Mouse (Mus musculus): ENCODE results near the gene Tbx2. TPM values are rescaled to one million over a fixed set of nuclear protein-coding genes. Genes with fewer than 3 reads are reported as not detected.

Tbx2 gene
- total and polyA plus RNA-seq, 3 experiments, result 0.01 TPM; not detected in 2

- peaks cover 0 to 2% of the 10 kb centered on the region in 2 experiments; a peak in 1 of 4 replicates for H3K27me3 ChIP-seq (ENCODE audit: control insufficient read depth in 1 of 2, insufficient read depth in 2 of 2, low read length in 2 of 2)
- DNase-seq (ENCODE audit: low read depth, low spot score), result no peak
- no peak overlapping the region for H3K4me3 ChIP-seq (ENCODE audit: control insufficient read depth in 1 of 2, insufficient read depth in 1 of 2, low read depth in 2 of 2, low read length in 2 of 2)
- no peaks in the 10 kb centered on the region for H3K36me3 ChIP-seq (ENCODE audit: control insufficient read depth in 1 of 2, insufficient read depth in 2 of 2, low read length in 2 of 2)
- H3K27ac ChIP-seq (ENCODE audit: control insufficient read depth, low read depth, low read length), result no peak overlapping the region
- TF ChIP-seq HCFC1 (IDR thresholded peaks at IDR 0.05; ENCODE audit: low read depth, low read length), result no peak
- TF ChIP-seq RAD21 (IDR thresholded peaks at IDR 0.05; ENCODE audit: low read depth, low read length), result no peak
- no peak for TF ChIP-seq ZMIZ1 (IDR thresholded peaks at IDR 0.05; ENCODE audit: low read depth, low read length)
- no peak for TF ChIP-seq EP300 (IDR thresholded peaks at IDR 0.05; ENCODE audit: low read depth in 1 of 2, low read length in 2 of 2)
- no peak for TF ChIP-seq NRF1 (IDR thresholded peaks at IDR 0.05; ENCODE audit: insufficient read depth, low read depth, low read length, poor library complexity, severe bottlenecking)
- no peak for TF ChIP-seq USF1 (IDR thresholded peaks at IDR 0.05; ENCODE audit: low read depth, low read length)
- TF ChIP-seq E2F4 (IDR thresholded peaks at IDR 0.05; ENCODE audit: borderline replicate concordance, low read depth, low read length), result no peak
- no peak for TF ChIP-seq POLR2A (IDR thresholded peaks at IDR 0.05; ENCODE audit: control insufficient read depth in 1 of 2, insufficient read depth in 1 of 2, low read depth in 1 of 2, low read length in 2 of 2, poor library complexity in 1 of 2)
- no peak for TF ChIP-seq TCF12 (IDR thresholded peaks at IDR 0.05; ENCODE audit: low read depth, low read length)
- no peak for TF ChIP-seq ELF1 (IDR thresholded peaks at IDR 0.05; ENCODE audit: low read depth, low read length)
- no peak for TF ChIP-seq MAX (IDR thresholded peaks at IDR 0.05; ENCODE audit: low read length)
- no peak for TF ChIP-seq SMC3 (IDR thresholded peaks at IDR 0.05; ENCODE audit: low read depth, low read length)
- TF ChIP-seq MYC (IDR thresholded peaks at IDR 0.05; ENCODE audit: low read depth, low read length), result no peak
- no peak for TF ChIP-seq MEF2A (IDR thresholded peaks at IDR 0.05; ENCODE audit: extremely low read depth, insufficient replicate concordance, low read depth, low read length, poor library complexity, severe bottlenecking)
- TF ChIP-seq GATA1 (IDR thresholded peaks at IDR 0.05; ENCODE audit: low read depth, low read length), result no peak
- no peak for TF ChIP-seq CHD2 (IDR thresholded peaks at IDR 0.05; ENCODE audit: low read length)
- TF ChIP-seq BHLHE40 (IDR thresholded peaks at IDR 0.05; ENCODE audit: borderline replicate concordance, low read depth, low read length), result no peak
- no peak for TF ChIP-seq SIN3A (IDR thresholded peaks at IDR 0.05; ENCODE audit: low read length)
- no peak for TF ChIP-seq NELFE (IDR thresholded peaks at IDR 0.05; ENCODE audit: low read depth, low read length)
- no peaks in the 10 kb centered on the region for H3K79me2 ChIP-seq (ENCODE audit: control insufficient read depth, insufficient read depth, low read length, poor library complexity)
- H3K9me3 ChIP-seq (replicated peaks; ENCODE audit: insufficient read depth, low read length), result no peaks in the 10 kb centered on the region
- no peak overlapping the region for H3K9ac ChIP-seq (ENCODE audit: control insufficient read depth, low read depth, low read length, poor library complexity, severe bottlenecking)
- peaks cover 2% of the 10 kb centered on the region in 2 experiments; a peak in 2 of 4 replicates for H3K4me1 ChIP-seq (ENCODE audit: control insufficient read depth in 1 of 2, insufficient read depth in 2 of 2, low read length in 2 of 2)
Observed at GRCm38 (mm10) chr11:85887273-85887672, 54.9 kb downstream of the Tbx2 start.

DNA sequence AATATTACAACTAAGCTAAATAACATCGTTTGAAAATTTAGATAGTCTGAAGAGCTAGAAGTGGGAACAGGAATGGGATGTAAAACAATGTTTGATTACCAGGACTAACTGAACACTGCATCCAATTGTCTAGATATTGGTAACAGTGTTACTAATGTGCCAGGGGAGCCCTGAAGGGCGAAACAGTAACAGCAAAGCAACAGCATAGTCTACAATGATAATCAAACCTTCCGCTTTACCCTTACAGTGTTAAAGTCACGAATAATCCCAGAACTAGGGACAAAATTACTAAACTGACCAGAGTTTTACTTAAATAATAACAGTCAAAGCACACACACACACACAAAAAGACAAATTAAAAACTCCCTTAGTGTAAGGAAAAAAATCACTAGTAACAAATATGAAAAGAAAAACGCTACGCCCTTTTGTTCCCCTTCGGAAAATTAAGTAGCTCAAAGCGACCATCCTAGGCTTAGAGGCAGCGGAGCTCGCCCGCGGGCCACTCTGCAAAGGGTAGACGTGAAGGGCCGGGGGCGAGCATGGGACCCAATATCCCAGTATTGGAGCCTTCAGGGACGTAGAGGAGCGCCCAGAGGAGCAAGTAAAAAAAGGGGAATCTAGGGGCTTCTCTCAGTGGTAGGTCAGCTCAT is 55.6 kb downstream of the Tbx2 start:
- Histone ChIP-seq H3K4me1 (ENCODE audit: control insufficient read depth in 1 of 2, insufficient read depth in 2 of 2, low read length in 2 of 2) (peaks cover 2% of the 10 kb centered on the region in 2 experiments; a peak in 2 of 4 replicates), H3K27ac (ENCODE audit: control insufficient read depth, low read depth, low read length) (no peak overlapping the region), H3K36me3 (ENCODE audit: control insufficient read depth in 1 of 2, insufficient read depth in 2 of 2, low read length in 2 of 2) (no peaks in the 10 kb centered on the region), H3K79me2 (ENCODE audit: control insufficient read depth, insufficient read depth, low read length, poor library complexity) (no peaks in the 10 kb centered on the region), H3K4me3 (ENCODE audit: control insufficient read depth in 1 of 2, insufficient read depth in 1 of 2, low read depth in 2 of 2, low read length in 2 of 2) (no peak overlapping the region), H3K9ac (ENCODE audit: control insufficient read depth, low read depth, low read length, poor library complexity, severe bottlenecking) (no peak overlapping the region), H3K9me3 (replicated peaks; ENCODE audit: insufficient read depth, low read length) (no peaks in the 10 kb centered on the region), H3K27me3 (ENCODE audit: control insufficient read depth in 1 of 2, insufficient read depth in 2 of 2, low read length in 2 of 2) (peaks cover 0 to 2% of the 10 kb centered on the region in 2 experiments; a peak in 1 of 4 replicates)
- DNase-seq (ENCODE audit: low read depth, low spot score), result no peak
- TF ChIP-seq SMC3 (IDR thresholded peaks at IDR 0.05; ENCODE audit: low read depth, low read length) (no peak), E2F4 (IDR thresholded peaks at IDR 0.05; ENCODE audit: borderline replicate concordance, low read depth, low read length) (no peak), CHD2 (IDR thresholded peaks at IDR 0.05; ENCODE audit: low read length) (no peak), MAX (IDR thresholded peaks at IDR 0.05; ENCODE audit: low read length) (no peak), TBP (IDR thresholded peaks at IDR 0.05; ENCODE audit: low read depth, low read length) (no peak), TAL1 (IDR thresholded peaks at IDR 0.05; ENCODE audit: low read length) (no peak), MYB (IDR thresholded peaks at IDR 0.05; ENCODE audit: low read depth, low read length) (no peak), CTCF (IDR thresholded peaks at IDR 0.05 in 2 of 3, conservative IDR thresholded peaks at IDR 0.05 in 1 of 3; ENCODE audit: control insufficient read depth in 1 of 3, insufficient read depth in 1 of 3, low read depth in 2 of 3, low read length in 3 of 3, poor library complexity in 1 of 3, severe bottlenecking in 1 of 3) (no peak), RAD21 (IDR thresholded peaks at IDR 0.05; ENCODE audit: low read depth, low read length) (no peak), ELF1 (IDR thresholded peaks at IDR 0.05; ENCODE audit: low read depth, low read length) (no peak), JUND (IDR thresholded peaks at IDR 0.05; ENCODE audit: low read depth, low read length) (no peak), CHD1 (IDR thresholded peaks at IDR 0.05; ENCODE audit: low read depth, low read length) (no peak), POLR2AphosphoS2 (IDR thresholded peaks at IDR 0.05; ENCODE audit: low read length) (no peak), HCFC1 (IDR thresholded peaks at IDR 0.05; ENCODE audit: low read depth, low read length) (no peak), MXI1 (IDR thresholded peaks at IDR 0.05; ENCODE audit: low read depth, low read length) (no peak), GATA1 (IDR thresholded peaks at IDR 0.05; ENCODE audit: low read depth, low read length) (no peak), POLR2A (IDR thresholded peaks at IDR 0.05; ENCODE audit: control insufficient read depth in 1 of 2, insufficient read depth in 1 of 2, low read depth in 1 of 2, low read length in 2 of 2, poor library complexity in 1 of 2) (no peak), ZMIZ1 (IDR thresholded peaks at IDR 0.05; ENCODE audit: low read depth, low read length) (no peak), NELFE (IDR thresholded peaks at IDR 0.05; ENCODE audit: low read depth, low read length) (no peak)

All from MEL (cell line).